Mouse (Mus musculus): ENCODE data around the gene Mst1r.

- TF ChIP-seq CTCF (IDR thresholded peaks at IDR 0.05; ENCODE audit: low read depth) (no peak), EP300 (IDR thresholded peaks at IDR 0.05; ENCODE audit: low read depth) (no peak)
Measured at GRCm38 (mm10) chr9:107926920-107927420, 20.3 kb downstream of the Mst1r start.
